Mouse (Mus musculus) heart, postnatal 36 days (tissue): ENCODE measurements at regions not wholly inside any gene's neighbourhood (a gene's known extent, or its start where the extent isn't known, plus 50 kb on each side); places are given as distances from the start of the nearest gene placed in this dataset.
A peak's percentile ranks its signal among the peaks of the same experiment; 100 is the strongest.

Experiments
- DNase-seq, 2 experiments: peaks; one replicate each; pipeline ENCODE4 v3.0.0; 2021 to 2022
- intact Hi-C: fragments of 180-260 bp; cut with DNase I; formaldehyde crosslinking; loops from one replicate; pipeline ENCODE4 v1.15.1; 2025

DNA sequence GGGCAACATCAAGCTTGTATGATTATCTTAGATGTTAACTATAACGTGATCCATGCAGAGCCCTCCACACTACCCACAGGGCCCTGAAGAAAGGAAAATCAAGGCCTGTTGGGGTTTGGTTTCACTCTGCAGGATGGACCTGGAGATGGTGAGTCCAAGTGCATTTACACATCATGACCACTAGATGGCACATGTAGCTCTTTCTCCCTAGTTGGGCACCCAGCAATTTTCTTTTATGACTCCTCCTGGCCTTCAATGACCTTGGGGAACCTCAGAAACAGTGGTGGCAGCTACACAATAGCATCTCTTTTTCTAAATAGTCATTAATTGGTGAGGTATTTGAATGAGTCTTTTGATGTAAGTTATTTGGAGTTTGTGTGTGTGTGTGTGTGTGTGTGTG, 442.1 kb downstream of the Etnk1 start:
- intact Hi-C loops = loop anchor here (2.0 to 10.0 kb wide), 2 partner anchors 1206 to 1352 kb away; no protein-coding TSS in a partner anchor
- DNase-seq = peak in 1 of 2 experiments; percentile 17

DNA sequence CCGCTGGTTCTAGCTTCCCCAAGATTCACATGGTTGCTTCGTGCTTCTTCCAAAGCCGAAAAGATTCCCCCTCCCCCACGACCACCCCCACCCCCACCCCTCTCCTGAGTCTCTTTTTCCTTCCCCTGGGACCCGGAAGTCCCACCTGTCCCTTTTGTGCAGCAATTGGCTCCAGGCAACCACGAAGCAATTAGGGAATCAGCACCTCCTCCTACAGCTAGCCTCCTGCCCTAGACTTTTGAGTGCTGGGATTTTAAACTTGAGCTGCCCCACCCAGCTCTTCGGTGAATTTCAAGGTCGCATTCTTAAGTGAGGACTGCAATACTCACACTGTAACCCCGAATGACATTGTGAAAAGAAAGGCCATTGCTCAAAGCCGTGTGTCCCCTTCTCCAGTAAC, 445.9 kb downstream of the Etnk1 start:
- DNase-seq = no peak
- intact Hi-C loops = no loop called here

DNA sequence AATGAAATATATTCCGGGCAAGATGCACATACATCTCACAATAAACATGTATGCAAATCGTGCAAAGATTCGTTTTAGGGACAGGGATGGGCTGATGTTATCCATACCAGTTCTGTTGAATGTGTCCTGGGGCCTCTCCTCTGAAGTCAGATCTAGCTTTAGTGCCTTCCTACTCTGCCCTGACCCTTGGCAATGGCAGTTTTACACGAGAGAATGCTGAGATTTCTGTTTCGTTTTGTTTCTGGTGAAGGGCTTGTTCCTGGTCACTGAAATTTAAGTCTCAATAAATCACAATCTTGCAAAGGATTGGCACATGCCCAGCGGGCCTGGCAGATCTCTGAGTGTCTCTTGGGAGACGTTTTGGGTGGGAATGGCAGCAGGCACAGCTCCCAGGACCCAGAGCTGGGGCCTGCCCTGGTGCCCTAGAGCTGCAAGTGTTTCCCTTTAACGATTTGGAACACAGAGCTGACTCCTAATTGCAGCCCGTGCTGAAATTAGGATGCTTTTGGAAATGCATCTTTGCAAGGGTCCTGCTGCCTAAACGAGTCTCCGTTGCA, 447.5 kb downstream of the Etnk1 start:
- intact Hi-C loops = no loop called here
- DNase-seq = no peak

DNA sequence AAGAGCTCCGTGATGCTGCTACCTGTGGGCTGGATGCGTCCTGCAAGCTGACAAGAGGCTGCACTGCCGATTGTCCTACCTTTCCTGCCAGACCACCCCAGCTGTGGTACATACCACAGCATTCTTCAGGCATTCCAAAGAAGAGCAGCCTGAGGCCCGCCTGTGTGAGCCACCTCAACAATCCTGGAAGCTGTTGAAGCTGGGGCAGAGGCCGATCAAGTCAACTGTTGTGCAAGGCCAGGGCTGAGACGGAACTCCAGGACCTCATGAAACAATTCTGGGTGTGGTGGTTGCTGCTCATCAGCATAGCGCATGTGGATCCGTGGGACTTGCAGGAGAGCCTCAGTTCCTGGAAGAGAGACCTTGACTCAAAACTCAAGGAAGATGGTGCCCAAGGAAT, 448.3 kb downstream of the Etnk1 start:
- intact Hi-C loops = no loop called here
- DNase-seq = no peak

DNA sequence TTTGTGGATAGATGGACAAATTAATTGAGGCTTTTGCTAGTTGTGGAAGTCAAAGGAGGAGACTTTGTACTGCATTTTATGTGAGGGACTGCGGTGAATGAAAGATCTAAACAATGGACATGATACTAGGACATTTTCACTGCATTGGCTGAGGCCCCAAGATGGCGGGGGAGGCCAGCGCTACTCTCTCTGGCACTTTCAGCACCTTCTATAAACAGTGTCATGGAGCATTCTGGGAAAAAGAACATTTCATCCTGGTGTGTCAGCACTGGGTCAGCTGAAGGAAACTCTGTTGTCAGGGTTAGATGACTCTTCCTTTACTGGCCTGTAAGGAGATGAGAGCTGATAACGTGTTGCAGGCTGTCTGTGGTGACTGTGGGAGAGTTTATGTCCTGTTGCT, 449.4 kb downstream of the Etnk1 start:
- intact Hi-C loops = no loop called here
- DNase-seq = no peak

DNA sequence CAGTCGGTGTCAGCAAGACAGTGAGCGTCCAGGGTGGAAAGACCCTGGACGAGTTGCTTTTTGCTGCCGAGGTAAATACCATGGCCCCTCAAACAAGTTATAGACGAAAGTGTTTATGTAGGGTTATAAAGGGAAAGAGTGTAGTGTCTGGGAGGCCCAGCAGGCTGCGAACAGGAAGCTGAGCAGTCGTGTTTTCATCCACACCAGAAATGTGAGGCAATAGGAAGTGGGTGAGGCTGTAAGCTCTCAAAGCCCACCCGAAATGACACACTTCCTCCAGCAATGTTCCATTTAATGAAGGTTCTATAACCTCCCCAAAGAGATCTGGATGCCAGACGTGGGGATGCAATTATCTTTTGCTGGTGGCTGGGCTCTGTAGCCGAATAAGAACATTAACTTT, 451.5 kb downstream of the Etnk1 start:
- DNase-seq = no peak
- intact Hi-C loops = no loop called here

DNA sequence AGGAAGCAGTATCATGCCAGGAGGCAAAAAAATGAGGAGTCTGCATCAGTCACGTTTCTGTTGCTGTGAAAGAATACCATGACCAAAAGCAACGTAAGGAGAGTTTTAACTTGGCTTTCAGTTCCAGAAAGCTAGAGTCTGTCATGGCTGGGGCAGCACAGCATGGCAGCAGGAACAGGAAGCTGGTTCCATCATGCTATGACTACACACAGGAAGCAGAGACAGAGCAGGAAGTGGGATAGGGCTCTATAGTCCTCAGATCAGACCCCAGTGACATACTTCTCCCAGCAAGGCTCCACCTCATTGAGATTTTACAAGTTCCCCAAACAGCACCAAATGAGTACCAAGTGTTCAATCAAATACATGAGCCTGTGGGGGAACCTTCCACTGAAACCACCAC, 453.6 kb downstream of the Etnk1 start:
- no peak for DNase-seq
- intact Hi-C loops = no loop called here

DNA sequence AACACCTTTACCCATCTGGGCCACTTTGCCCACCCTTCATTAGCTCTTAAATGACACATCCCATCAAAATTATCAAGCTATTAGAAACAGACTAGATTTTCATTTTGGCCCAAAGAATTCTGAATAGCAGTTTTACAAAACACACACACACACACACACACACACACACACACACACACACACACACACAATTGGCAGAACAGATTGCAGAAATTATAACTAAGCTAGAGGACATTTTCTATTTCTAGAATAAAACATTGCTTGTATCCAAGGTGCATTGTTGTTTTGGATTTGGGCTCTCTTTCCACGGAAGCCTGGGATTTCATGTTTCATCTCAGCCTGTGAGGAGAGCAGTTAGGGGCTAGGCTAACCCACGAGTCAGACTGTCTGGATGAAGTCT, 455.1 kb downstream of the Etnk1 start:
- intact Hi-C loops = no loop called here
- no peak for DNase-seq

DNA sequence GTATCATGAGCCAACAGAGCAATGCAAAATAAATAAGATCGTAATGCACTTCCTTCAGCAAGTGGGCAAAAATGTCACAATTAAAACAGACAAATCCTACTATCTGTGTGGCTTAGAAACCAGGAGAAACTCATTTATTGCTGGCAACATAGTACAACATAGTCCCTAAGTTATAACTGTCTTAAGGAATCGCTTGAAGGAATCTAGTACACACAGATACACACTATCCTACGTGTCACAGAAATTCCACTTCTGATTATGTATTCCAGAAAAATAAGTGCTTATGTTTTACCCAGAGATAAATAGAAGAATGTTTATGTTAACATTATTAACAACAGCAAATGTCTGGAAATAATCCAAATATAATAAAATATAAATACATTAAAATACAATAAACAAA, 457.9 kb downstream of the Etnk1 start:
- intact Hi-C loops = no loop called here
- no peak for DNase-seq

DNA sequence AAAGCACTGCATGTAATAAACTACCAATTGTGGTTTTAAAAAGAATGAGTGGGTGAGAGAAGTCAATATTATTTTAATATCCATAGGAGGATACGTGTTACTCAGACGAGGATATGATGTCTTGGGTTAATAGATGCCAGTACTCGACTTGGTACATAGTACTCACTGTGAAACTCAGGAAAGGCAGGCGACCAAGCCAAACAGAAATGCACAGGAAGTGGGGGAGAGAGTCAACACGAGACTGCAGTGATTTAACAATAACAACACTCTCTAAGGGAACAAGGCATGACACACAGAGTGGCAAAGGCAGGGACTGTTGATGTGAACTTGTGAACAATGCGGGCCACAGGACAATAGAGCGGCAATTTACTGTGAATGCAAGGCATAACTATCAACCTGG, 464.6 kb downstream of the Etnk1 start:
- no peak for DNase-seq
- intact Hi-C loops = no loop called here

DNA sequence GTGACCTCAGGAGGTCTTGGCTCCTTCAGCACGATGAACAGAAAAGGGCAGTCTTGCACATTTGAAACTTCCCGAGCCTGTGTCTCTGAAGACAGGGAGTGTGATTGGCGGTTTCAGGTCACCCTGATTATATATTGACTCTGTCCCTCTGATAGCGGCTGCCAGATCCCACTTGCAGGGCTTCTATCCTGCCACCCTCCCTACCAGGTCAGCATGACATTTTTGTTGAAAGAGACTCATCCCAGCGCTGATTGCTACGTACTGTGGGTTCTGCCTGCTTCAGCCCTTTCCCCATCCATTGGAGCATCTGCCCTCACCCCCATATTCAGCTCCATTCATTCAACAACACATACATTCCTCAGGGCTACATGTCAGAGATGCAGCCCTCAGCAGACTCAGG, 466.7 kb downstream of the Etnk1 start:
- DNase-seq = no peak
- intact Hi-C loops = no loop called here

DNA sequence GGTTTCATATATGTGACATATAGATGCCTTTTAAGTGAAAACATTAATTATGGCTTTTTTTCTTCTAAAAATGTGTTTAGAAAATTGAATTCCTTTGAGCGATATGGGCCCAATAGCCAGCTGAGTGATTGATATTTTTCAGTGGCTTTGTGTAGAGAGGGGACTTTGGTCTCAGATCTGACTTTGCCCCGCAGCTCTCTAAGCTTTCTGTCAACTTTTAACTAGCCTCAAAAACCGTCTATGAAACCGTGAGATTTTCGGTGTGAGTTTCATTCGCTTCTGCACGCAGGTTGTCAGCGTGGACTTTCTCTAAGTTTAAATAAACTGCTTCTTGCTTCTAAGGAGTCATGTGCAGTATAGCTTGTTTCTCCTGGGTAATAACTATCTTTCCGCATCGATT, 467.3 kb downstream of the Etnk1 start:
- intact Hi-C loops = no loop called here

DNA sequence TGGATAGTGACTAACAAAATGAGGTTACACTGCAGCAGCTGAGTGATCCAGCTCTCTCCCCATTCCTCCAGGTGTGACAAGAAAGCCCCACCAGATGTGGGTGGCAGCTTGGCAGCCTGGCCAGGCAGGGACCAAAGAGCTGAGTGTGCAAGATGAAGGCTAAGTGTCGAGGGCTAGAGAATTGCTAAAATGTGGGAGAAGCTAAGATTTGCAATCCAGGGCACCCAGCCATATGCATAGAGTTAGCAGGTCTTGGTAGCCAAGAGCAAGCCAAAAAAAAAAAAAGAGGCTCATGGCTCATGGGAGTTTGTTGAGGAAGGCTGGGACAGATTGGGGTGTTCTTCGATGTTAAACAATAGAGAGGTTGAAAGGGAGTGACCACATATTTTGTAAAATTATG, 468.0 kb downstream of the Etnk1 start:
- DNase-seq = no peak
- intact Hi-C loops = no loop called here

More for the DNA sequence above, 467.3 kb downstream of the Etnk1 start:
- no peak for DNase-seq

DNA sequence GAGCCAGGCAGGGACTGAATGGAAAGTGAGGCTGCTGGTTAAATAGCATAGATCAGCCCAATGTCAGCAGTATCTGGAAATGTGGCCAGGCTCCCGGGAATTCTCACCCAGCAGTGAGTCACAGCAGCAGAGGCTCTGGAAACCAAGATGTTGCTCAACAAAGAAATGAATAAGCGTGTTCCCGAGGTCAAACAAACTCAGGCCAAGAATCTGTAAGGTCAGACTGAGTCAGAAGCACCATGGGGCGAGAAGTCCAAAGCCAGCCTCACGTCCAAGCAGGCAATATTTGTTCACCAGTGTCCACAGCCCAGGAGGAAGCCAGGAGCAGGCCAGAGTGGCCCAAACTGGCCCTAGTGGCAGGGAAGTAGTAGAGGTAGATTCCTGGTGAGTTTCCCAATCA, 473.6 kb downstream of the Etnk1 start:
- intact Hi-C loops = no loop called here
- DNase-seq = peak; percentile 38 to 45

DNA sequence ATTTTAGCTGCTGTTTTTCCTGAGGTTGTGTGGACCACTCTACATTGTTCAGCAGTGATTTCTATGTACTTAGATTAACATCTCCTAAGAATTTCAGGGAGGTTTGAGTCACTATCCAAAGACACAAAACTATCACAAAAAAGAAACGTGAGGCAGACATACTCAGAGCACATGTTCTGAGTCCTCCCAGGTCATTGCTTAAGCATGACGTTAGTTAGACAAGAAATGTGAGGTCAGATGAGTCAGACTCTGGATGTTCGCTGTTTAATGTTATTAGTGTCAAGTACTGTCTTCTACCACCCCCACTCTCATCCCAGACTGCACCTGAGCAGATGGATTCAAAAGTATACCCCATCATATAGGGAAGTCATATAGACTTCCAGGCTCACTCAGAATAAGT, 475.0 kb downstream of the Etnk1 start:
- no peak for DNase-seq
- intact Hi-C loops = no loop called here

DNA sequence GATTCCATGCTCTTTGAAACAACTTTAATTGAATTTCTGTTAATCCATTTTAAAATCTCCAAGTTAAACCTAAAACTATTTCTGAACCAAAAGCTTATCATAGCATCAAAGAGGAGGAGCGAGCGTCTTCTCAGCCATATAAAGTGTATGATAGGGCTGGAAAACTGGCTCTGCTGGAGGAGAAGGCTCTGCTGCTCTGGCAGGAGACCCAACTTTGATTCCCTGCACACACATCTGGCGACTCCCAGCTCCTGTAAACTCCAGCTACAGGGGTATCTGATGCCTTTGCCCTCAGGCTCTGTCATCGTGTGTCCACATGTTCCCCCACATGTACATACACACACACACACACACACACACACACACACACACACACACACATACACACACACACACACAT, 479.0 kb downstream of the Etnk1 start:
- DNase-seq = no peak
- intact Hi-C loops = no loop called here

DNA sequence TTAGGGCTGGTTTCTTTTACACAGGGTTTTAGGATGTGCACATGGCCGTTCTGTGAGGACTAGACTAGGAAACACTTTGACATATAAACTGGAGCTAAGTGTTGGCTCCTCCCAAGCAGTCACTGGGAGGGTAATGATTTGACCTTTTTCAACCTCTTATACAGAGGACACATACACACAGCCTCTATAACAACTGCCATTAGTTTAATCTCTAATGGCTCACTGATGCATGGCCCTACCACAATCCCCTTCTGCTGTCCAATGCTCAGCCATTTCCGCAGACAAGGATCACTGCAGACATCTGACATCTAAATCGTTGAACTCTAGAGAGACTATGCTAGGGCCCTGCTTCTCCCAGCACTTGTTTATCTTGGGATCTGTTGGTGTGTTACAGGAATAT, 481.5 kb downstream of the Etnk1 start:
- DNase-seq = no peak
- intact Hi-C loops = no loop called here

DNA sequence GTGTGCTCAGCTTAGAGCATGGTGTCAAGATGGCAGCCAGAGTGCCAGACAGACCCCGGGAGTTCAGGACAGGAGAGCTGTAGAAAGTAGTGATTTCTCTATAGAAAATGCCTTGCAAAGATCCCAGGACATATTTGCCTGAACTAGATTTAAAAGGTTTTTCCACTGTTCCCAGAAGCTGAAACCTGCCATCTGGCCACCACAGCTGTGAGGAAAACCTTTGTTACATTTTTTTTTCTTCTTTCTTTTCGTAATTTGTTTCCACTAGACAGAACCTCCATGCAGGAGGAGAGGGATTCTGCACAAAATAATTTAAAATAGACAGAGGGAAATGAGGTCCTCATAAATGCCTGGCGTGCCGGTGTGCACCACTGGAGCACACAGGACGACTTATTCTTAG, 489.6 kb downstream of the Etnk1 start:
- DNase-seq = no peak
- intact Hi-C loops = no loop called here

DNA sequence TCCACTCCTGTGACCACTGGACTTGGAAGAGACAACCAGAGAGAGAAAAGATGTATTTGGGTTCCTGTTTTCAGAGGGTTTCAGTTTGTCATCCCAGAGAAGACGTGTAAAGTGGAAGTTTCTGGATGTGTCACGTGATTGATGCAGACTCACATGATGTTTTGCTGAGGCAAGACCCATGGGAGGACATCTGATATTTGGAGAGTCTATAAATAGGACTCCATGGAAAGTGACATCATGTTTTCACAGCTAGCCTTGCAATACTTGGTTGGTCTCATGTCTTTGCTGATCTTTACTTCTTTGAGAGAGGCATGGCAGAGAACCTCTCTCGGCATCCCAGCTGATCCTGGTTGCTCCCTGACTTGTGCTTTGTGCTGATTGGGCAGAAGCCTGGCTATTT, 493.8 kb downstream of the Etnk1 start:
- no peak for DNase-seq

DNA sequence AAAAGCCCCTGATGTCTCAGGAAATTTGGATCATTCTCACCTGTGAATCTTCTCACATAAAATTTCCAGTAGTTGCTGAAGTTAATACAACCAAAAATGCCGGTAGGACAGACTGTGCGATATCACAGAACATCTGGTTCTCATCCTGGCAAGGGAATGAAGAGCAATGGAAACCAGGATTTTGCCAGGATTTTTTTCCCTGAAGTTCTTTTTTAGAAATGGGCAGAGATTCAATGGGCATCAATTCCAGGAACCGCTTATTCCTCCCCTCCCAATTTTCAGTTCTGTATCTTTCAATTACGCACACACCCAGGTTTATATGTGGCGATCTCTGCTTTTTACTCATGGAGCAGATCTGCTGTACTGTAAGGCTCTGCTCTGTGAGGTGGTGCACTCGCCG, 496.3 kb downstream of the Etnk1 start:
- intact Hi-C loops = no loop called here
- no peak for DNase-seq

More for the DNA sequence above, 493.8 kb downstream of the Etnk1 start:
- intact Hi-C loops = no loop called here

DNA sequence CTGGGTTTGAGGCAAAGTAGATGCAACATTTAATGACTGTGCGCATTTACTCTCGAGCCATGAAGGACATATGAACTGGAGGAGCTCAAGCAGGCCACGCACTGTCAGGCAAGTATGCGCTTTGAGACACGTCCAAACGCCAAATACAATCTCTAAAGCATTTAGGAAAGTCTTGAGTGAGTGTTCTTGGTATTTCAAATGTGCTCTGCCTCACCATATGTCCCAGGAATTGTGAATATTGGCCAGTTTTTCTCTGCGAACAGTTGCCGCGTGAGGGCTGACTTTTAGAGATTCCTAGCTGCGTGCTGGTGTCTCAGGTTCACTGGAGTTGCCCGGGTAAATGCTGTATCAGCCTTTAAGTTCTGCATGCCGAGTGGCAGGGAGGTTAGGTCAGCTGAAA, 498.4 kb downstream of the Etnk1 start:
- DNase-seq = no peak
- intact Hi-C loops = no loop called here

DNA sequence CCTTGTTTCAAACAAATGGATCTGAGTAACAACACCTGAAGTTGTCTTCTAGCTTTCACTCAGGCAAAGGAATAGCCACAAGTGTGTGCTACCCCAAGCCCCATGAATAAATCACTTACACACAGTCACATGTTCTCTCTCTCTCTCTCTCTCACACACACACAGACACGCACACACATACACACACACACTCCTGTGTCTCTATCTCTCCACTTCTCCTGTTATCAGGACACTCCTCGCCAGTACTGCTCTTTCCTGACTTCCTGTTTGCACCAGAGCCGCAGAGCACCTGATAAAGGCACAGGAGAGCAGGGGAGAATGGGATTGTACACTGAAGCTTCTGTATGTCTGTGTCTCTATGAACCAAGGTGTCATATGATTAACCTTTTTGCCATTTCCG, 501.5 kb downstream of the Etnk1 start:
- intact Hi-C loops = no loop called here
- DNase-seq = no peak

DNA sequence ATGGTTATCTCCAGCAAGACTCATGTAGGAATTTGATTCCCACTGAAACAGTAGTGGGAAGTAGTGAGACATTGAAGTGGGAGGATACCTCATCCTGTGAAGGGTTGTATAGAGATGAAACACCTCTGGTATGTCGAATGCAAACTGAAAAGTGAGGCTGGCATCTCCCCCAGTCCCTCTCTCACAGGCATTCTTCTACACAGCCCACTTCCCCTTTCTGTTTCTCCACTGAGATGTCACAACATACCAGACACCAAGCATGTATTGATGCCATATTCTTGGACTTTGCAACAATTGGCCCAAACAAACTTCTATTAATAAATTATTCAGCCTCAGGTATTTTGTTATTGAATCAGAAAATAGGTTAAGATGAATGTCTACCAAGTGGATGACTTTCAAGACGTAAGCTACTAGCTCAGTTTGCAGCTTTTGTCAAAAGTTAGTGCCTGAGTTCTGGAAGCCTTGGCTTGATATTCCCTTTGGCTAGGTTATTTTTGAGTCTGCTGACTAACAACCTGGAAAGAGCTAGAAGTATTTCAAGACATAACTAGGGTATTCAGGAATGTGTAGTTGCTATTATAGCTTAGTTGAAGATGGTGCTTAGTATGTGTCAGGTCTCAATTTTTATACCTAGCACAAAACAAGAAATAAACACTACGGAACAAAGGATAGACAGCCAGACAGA, 502.6 kb downstream of the Etnk1 start:
- no peak for DNase-seq
- intact Hi-C loops = no loop called here
